Mouse (Mus musculus): ENCODE results near the gene Tmem108.

Tmem108 gene

DNA sequence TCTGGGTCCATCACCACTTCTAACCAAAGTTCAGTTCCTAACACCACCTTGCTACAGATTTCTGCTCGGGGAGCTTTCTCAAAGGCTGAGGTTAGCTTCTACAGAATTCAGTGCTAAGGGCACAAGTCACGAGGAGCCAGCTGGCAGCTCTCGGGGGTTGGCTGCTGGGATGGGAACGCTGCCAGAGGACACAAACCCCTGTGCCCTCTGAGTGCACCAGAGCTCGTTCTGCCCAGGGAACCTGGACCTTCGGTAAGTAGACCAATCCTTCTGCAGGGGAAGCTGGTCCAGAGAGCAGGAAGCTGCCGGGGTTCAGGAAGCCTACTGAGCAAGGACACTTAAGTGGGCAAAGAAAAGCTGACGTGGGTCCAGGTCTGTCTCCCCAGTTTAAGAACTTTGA, 40.6 kb downstream of the Tmem108 start:
- no peak for DNase-seq (ENCODE audit: low read depth, low spot score)

DNA sequence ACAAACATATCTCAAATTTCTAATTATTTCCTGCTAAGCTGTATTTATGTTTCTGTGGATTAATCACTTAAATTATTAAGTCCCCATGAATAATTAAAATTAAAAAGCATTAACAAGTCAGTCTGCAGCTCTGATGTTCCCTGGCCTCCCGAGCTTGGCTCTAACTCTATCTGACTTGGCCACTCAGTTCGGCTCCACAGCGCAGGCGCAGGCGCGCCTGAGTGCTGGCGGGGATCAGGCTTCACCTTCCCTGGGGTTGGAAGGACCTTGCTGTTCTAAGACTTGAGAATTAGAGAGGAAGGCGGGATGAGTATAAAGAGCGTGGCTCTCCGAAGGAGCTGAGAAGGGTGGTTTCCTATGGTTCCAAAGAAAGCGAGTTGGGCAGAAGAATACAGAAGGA, 41.6 kb downstream of the Tmem108 start:
- DNase-seq (ENCODE audit: low read depth, low spot score): no peak

DNA sequence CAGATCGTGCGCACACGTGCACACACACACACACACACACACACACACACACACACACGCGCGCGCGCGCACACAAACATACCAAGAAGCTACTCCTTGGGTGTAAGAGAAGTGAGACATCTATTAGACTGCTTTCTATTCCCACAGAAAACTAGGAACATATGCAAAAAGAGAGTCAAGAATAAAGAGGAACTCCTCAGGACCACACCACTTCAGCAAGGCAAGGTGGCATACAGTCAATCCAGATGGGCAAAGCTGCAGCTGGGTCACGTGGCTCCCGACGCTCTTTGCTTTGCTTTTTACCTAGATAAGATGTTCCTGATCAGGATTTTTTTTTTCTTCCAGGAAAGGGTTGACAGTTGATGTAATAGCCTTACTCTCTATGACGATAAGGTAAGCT, 45.6 kb downstream of the Tmem108 start:
- no peak for DNase-seq (ENCODE audit: low read depth, low spot score)

DNA sequence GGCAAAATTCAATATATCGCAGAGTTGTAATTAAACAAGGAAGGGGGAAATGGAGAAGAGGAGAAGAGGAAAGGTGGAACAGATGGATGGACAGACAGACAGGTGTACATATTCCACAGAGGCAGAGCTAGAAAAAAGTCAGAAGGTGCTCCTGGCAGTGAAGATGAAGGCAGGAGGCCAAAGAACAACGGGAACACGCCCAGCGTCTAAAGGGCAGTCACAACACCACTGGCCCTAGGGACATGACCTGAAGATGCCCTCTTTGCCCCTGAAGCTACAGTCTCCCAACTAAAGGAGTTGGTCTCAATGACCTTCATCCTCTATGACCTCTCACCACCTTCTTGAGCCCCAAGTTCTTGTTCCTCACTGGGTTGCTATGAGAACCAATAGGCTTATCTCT, 46.3 kb downstream of the Tmem108 start:
- DNase-seq (ENCODE audit: low read depth, low spot score): no peak

DNA sequence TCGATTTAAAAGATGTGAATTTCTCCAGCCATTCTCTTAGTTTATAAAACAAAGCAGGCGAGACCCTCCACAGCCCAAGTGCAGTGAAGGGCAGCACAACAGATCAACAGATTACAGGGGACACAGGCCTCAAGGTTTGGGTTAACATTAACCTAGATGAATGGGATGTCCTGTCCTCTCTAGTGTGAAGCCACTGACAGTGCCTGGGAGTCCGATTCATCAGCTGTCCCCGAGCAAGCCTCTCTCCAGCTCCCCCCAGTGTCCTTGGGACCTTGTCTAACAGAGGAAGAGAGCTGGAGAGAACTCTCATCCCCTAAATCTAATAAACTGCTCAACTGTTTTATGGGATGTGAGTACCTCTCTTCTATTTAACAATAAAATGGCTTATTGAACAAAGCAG, 48.4 kb downstream of the Tmem108 start:
- DNase-seq (ENCODE audit: low read depth, low spot score): no peak

DNA sequence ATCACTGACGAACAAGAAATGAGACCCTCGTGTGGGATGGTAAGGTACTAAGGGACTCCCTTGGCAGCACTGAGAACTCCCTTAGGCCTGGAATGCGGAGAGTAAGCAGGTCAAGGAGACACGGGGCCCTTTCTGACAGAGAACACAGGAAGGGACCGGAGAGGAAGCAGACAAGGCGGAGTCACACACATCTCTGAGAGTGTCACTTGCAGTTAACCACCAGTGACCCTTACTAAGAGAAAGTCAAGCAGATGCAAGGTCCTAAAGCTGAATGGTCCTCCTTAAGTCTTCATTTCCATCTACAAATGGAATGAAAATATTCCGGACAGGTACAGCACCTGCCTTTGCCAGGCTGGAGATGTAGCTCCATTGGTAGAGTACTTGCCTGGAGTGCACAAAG, 48.9 kb downstream of the Tmem108 start:
- DNase-seq (ENCODE audit: low read depth, low spot score): no peak

DNA sequence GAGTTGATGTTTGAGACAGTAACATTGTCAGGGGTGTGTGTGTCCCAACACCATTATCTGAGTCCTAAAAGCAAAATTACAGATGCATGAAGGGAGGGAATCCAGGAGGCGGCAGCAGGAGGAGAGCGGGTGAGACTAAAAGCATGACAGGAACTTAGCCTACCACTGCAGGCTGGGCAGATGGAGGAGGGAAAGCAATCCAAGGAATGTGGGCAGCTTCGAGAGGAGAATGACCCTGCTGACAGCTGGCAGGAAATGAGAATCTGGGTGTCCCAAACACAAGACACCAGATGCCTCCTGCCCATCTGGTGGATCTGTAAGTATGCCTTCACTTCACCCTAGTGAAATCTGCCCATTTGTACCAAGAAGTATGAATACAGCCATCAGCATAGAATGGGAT, 51.9 kb downstream of the Tmem108 start:
- no peak for DNase-seq (ENCODE audit: low read depth, low spot score)

DNA sequence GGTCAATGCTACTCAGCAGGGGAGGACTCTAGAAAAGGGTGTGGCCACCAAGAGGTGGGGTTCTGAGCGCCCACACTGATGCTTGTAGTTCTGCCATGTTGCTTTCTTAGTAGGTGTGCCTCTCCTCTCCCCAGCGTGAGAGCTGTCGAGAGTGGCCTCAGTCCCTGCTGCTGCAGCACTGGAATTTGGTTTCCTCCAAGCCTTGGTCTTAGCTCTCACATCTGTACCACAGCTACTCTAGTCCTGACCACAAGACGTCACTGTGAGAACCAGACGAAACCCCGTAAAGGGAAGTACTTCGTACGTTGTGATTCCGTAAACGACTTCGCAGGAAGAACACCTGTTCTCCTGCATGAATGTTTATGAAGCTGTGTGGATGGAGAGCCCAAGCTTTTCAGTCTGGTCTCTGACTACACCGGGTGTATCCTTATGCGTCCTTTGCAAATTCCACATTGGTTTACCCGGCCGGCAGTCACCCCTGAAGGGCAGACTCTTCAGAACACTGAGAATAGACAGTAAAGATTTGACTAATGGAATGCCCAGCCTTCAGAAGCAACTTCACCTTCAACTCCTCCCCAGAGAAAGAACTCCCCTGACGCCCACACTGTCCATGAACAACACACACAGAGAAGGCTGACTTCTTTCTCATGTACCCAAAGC, 53.0 kb downstream of the Tmem108 start:
- no peak for DNase-seq (ENCODE audit: low read depth, low spot score)

DNA sequence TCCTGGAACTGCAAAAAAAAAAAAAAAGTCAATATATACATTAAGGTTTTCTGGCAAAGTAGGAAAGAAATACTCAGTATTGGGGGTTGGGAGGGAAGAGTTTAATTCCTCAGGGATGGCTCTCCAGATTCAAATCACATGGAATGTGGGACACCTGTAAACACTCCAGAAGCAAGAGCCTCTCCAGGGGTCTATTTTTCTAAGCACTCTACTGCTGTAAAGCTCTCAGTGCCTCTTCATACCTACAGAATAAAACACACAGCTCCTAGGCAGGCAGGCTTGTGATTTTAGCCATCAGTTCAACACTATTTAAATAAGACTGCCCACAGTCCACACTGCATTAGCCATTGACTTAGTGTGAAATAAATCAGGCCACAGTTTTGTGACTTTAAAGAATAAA, 53.8 kb downstream of the Tmem108 start:
- no peak for DNase-seq (ENCODE audit: low read depth, low spot score)

DNA sequence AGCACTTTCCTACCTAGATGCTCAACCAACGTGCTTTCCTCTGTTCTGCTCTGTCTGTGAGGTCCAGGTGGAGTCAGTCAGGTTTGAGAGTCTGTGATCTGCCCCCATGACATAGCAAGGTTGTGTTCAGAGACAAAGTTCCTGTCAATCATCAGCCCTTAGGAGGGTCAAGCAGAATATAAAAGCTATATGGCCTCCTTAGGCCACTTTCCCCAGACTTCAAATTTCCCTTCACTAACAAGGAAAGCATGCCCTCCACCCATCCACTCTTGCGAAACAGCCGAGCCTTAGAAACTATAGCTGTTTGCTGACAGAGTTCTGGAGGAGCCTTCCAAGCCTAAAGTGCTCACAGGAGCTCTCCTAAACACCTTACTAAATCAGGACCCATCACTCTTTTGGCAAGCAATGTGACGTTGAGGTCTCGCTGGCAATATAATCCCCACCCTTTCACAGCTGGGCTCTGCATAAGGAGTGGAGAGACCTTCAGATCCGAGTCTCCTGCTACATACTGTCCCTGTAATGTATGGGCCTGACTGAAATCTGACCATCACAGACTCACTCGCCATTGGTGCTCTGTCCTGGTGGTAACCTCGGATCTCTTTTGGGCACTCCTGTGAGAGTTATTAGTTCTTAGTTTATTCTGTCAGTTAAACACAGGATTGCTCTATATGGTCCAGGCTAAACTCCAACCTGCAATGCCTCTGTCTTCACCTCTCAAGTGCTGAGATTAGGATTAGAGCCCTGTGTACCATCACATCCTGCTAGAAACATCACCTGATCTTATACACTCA, 54.4 kb downstream of the Tmem108 start:
- no peak for DNase-seq (ENCODE audit: low read depth, low spot score)

DNA sequence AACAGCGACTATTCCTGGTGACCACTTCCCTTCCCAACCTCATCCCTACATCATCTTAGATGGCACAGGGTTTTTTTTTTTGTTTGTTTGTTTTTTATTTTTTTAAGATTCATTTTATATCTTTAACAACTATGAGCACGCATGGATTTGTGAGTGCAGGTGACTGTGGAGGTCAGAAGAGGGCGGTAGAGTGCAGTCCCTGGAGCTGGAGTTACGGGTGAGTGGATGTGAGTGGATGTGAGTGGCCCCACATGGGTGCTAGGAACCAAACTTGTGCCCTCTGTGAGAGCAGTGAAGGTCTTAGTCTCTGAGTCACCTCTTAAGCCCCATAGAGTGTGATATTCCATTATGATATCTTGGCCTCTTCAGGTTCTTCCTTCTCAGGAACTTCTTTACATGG, 55.9 kb downstream of the Tmem108 start:
- DNase-seq (ENCODE audit: low read depth, low spot score): no peak

DNA sequence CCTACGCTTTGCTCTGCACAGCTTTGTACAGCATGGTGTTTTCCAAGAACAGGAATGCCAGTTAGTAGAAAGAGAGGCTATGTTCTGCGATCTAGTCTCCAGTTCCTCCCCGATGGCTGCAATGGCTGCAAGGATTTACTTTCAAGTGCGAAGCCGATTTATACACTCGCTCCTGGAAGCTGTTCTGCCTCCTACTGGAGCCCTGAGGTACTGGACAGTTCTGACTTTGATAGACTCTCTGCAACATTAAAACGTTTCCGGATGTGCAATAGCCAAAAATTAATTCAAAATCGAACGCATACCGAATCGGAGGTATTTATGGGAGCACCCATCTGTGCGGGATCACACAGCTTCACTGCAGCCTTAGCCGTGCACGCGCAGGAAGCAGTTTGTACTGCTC, 58.6 kb downstream of the Tmem108 start:
- no peak for DNase-seq (ENCODE audit: low read depth, low spot score)

DNA sequence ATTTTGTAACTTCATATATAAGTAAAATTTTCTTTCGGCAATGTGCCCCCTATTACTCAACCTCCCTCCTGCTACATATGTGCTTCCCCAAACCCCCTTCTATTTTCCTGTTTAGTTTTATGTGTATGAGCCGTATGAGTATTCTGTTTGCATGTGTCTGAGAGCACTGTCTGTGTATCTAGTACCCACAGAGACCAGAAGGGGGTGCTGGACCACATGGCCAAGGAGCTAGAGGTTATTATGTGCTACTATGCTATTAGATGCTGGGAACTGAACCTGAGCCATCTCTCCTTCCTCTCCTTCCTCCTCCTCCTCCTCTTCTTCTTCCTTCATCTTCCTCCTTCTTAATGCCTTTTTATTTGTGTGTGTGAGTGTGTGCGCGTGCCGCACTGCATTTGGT, 59.2 kb downstream of the Tmem108 start:
- DNase-seq (ENCODE audit: low read depth, low spot score): no peak

DNA sequence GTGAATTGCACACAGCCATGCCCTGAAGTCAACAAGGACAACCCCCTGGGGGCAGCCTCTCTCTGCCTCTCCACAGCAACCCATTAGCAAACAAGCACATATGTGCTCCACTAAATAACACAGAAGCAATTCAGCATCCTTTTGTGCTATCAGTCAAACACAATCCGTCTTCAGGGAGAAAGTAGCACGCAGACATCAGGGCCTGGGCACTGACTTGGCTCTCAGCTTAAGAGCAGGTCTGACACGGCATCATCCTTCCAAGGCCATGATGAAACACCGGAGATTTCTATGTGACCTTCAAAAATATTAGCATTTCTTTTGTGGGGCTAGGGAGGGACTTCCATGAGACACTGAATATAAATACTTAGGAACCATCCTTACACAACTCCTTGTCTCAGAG, 60.2 kb downstream of the Tmem108 start:
- no peak for DNase-seq (ENCODE audit: low read depth, low spot score)

DNA sequence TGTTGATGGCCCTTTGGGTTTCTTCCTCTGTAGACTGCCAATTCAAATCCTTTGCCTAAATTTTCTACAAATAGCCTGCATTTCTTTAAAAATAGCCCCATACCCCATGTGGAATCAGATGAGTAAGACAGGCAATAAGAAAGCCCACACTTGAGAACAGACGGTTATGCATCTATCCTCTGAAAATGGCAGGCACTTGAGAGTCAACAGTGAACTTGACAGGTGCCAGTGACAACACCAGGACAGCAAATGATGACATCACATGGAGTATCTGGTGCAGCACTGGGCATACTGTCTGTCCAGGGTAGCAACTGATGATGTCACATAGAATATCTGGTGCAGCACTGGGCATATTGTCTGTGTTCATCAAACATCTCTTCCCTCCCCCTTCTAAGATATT, 61.4 kb downstream of the Tmem108 start:
- no peak for DNase-seq (ENCODE audit: low read depth, low spot score)

DNA sequence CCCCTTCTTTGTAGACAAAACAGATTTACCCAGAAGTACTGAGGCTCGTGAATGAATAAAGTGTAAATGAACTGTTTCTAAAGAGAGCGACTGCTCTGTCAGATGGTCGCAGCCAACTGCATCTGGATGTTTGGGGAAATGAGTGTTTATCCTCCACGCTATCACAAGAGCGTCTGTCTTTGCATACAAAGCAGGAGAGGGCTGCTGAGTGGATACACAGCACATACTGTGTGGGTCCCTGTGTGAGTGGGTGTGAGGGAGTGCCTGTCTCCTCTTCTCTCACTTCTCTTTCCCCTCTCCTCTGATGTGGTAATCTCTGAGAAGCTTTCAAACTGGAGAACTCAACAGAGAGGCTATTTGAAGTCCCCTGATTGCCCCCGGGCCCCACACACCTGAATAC, 64.7 kb downstream of the Tmem108 start:
- DNase-seq (ENCODE audit: low read depth, low spot score): peak; percentile 39

DNA sequence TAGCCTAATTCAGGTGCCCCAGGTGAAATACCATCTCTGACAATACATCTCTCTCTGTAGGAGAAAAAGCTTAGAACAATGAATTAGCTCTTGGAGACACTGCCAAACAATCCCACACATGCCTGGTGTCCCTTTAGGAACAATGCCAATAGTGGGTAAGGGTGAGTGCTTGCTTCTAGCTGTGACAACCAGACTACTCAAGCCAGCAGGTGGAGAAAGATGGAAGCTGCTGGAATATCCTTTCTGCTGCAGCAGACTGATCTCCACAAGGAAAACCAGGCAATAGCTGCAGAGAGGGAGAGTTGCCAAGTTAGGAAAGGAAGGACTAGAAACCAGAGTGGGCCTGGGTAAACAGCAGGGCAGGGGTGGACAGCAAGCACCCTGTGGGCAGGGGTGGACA, 67.8 kb downstream of the Tmem108 start:
- no peak for DNase-seq (ENCODE audit: low read depth, low spot score)

DNA sequence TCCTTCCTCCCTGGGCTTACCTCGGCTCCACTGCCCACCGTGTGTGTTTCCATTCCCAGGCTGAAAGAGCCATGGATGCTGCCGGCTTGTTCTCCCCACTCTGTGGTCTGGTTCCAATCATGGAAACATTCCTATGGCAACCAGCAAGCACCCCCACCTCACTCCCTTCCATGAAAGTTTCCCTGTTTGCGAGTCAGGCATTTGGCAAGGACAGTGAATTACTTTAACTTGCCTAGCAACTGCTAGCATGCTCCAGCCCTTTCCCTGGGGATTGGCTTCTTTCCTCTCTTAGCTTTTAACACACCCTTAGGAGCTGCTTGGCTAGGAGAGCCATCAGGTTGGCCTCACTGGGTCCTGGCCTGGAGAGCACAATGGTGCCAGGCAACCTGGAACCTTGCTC, 68.9 kb downstream of the Tmem108 start:
- DNase-seq (ENCODE audit: low read depth, low spot score): peak; percentile 67

DNA sequence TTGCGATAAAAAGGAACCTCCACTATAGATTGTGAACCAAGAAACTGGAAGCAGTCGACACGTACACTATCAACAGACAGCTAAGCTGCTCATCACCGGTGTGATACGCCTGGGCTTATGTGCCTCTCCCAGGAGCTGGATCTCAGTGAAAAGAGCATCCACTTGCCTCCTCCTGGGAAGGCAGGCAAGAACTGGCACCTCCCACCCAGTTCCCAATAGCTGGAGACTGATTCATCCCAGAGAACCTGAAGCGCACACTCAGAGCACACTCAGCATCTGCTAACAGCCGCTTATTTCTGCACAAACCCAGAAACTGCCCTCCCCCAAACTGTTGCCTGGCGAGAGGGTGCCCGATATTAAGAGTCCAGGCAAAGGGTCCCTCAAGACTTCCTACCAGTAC, 69.8 kb downstream of the Tmem108 start:
- no peak for DNase-seq (ENCODE audit: low read depth, low spot score)

DNA sequence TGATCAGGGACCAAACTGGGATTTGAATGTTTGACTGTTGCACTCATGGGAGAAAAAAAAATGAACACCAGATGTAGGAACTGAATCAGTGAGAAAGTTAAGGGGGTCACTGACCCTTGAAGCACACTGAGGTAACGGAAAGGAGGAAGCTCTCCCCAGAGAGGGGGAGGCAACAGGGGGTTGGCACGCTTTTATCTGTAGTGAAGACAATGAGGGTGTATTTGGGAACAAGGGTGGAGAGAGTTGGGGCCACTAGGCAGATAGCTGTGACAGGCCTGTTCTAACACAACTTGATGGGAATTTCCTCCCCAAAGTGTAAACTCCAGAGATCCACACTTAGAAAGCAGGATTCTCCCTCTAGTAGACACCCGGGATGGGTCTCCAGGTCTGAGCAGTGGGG, 71.2 kb downstream of the Tmem108 start:
- no peak for DNase-seq (ENCODE audit: low read depth, low spot score)

DNA sequence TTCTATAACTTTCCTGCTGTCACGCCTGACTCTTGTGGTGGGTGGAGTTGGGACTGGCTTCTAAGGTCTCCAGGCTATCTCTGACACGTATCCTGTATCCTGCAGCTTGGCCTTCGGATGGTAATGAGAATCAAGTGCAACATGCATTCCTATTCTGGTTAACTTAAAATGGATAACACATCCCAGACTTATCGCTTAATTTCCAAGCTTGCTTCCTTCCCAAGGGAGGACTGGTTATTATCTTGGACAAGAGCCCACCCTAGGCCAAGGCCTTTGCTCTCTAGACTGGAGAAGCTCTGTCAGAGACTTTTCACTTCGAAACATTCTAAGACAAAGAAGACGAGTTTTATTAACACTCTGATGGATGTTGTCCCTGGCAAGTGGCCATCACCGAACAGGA, 71.9 kb downstream of the Tmem108 start:
- no peak for DNase-seq (ENCODE audit: low read depth, low spot score)

DNA sequence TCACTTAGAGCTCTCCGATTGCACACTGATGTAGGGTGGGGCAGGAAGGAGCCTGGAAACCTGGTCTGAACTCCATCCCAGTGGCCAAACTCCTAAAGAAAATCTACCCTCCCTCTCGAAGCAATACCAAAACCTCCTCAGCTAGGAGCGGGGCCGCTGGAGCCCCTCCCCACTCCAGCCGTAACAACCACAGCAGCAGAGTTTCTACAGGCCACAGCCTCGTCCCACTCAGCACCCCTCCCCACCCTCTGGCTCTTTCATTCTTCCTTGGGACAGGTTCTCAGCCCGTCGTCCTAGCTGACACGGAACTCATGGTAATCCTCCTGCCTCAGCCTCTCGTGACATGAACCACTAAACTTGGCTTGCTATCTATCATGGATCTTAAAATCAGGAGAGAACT, 72.6 kb downstream of the Tmem108 start:
- no peak for DNase-seq (ENCODE audit: low read depth, low spot score)

DNA sequence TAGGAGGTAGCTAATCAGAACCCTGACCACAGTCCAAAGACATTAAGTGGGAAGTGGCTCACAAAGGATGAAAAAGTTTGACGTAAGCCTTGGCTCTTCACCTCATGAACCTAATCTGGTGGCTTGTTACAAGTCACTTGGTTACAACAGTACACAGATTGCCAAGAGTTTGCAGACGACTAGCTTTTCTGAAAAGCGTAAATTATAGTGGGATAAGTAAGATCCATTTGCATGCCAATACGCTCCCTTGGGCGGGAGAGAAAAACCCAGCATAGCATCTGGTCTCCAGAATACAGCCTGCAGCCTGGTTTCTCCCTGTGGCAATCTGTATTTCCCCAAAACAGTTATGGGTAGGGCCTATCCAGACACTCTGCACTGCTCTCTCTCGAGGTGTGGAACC, 74.5 kb downstream of the Tmem108 start:
- DNase-seq (ENCODE audit: low read depth, low spot score): peak; percentile 61
